Mouse (Mus musculus) hindbrain, embryonic 13.5 days (tissue): ENCODE measurements around the gene Ephx1. TPM values are rescaled to one million over a fixed set of nuclear protein-coding genes. Genes with fewer than 3 reads are reported as not detected.
"Not testable (repeated sequence)": the region's sequence is repeated elsewhere in the genome, so short reads cannot be mapped to it uniquely, and the experiment has no call there.

ENCODE experiments used
- ATAC-seq: fragments of 200-750 bp; cut with Nextera tagmentation; 2 replicates; pipeline ENCODE4 v1.8.0; 2017; ENCODE audit warnings: moderate TSS enrichment; ENCODE audit not compliant: low FRiP score
- H3K27ac ChIP-seq: fragments of 300-500 bp; sonication (generic); 2 replicates; pipeline ENCODE4 v1.5.1; 2015; ENCODE audit warnings: inconsistent platforms, mild to moderate bottlenecking, moderate library complexity
- H3K27me3 ChIP-seq: fragments of 300-500 bp; sonication (generic); 2 replicates; pipeline ENCODE4 v1.6.1; 2015; ENCODE audit warnings: mild to moderate bottlenecking, inconsistent platforms
- H3K36me3 ChIP-seq: fragments of 300-500 bp; sonication (generic); 2 replicates; pipeline ENCODE4 v1.6.1; 2015; ENCODE audit warnings: mild to moderate bottlenecking, inconsistent platforms
- H3K4me1 ChIP-seq: fragments of 300-500 bp; sonication (generic); replicated peaks from 2 replicates; pipeline ENCODE4 v1.6.1; 2015; ENCODE audit warnings: inconsistent platforms
- H3K4me2 ChIP-seq: fragments of 300-500 bp; sonication (generic); 2 replicates; pipeline ENCODE4 v1.6.1; 2015; ENCODE audit warnings: inconsistent platforms, mild to moderate bottlenecking, moderate library complexity
- H3K4me3 ChIP-seq: fragments of 300-500 bp; sonication (generic); 2 replicates; pipeline ENCODE4 v1.5.1; 2015; ENCODE audit warnings: mild to moderate bottlenecking, inconsistent platforms
- H3K9ac ChIP-seq: fragments of 300-500 bp; sonication (generic); 2 replicates; pipeline ENCODE4 v1.6.1; 2015; ENCODE audit warnings: mild to moderate bottlenecking, inconsistent platforms
- H3K9me3 ChIP-seq: fragments of 300-500 bp; sonication (generic); 2 replicates; pipeline ENCODE4 v1.6.1; 2016; ENCODE audit warnings: inconsistent platforms
- WGBS: fragments of 180-500 bp; shearing (Covaris S2); methylation state at CpG from one replicate; pipeline ENCODE4 v1.1.7; 2015; 5-methylcytosine and 5-hydroxymethylcytosine counted together
- polyA plus RNA-seq: library from polyadenylated mRNA; unstranded; fragments of >200 nt; fragmentation: Nextera tagmentation; extraction: Ambion mirVana; gene quantifications from 2 replicates; pipeline ENCODE4 v1.2.1, GENCODE M21; 2015

Gene Ephx1
- polyA plus RNA-seq, 1 experiment from 2014 or later, result 4.8 TPM

GRCm38 (mm10) chr1:180987759-180988158, 32.9 kb downstream of the Ephx1 start:
- H3K4me2 ChIP-seq, result 0 out of 2 replicates have a peak overlapping the region, but pooled peaks have one; percentile 26
- no peak overlapping the region for H3K27ac ChIP-seq
- ATAC-seq, result 0 out of 2 replicates have a peak, but pooled peaks have one; percentile 59
- H3K4me3 ChIP-seq, result no peak overlapping the region
- no peaks in the 10 kb centered on the region for H3K36me3 ChIP-seq
- no peak overlapping the region for H3K9ac ChIP-seq
- 0 out of 2 replicates have a peak, but pooled peaks cover 2% of the 10 kb centered on the region for H3K4me1 ChIP-seq
- WGBS, result 2% methylated on average over 9 of the region's 9 CpGs
- no peaks in the 10 kb centered on the region for H3K9me3 ChIP-seq
- 0 out of 2 replicates have a peak, but pooled peaks cover 6% of the 10 kb centered on the region for H3K27me3 ChIP-seq

DNA sequence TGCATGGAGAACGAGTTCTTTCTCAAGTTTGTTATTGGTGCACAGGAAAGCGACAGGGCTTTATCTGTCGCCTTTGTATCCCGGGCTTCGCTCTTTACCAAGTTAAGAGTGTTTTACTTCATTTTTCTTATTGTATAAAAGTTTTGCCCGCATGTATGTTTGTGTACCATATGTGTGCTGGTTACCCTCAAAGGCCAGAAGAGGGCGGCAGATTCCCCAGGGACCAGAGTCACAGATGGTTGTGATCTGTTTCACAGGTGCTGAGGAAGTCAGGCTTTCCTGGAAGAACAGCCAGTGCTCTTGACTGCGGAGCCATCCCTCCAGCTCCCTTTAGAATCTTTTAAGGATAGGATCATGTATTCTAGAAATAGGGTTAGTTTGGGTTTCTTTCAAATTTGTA, 34.0 kb downstream of the Ephx1 start:
- H3K27ac ChIP-seq, result no peak overlapping the region
- 0 out of 2 replicates have a peak, but pooled peaks cover 2% of the 10 kb centered on the region for H3K4me1 ChIP-seq
- H3K9ac ChIP-seq, result no peak overlapping the region
- WGBS, result 91% methylated on average over 8 of the region's 8 CpGs
- no peak overlapping the region for H3K4me2 ChIP-seq
- H3K36me3 ChIP-seq, result no peaks in the 10 kb centered on the region
- no peaks in the 10 kb centered on the region for H3K9me3 ChIP-seq
- no peak for ATAC-seq
- H3K4me3 ChIP-seq, result no peak overlapping the region
- 0 out of 2 replicates have a peak, but pooled peaks cover 6% of the 10 kb centered on the region for H3K27me3 ChIP-seq

GRCm38 (mm10) chr1:180981298-180982046, 39.2 kb downstream of the Ephx1 start:
- H3K4me3 ChIP-seq, H3K36me3 ChIP-seq, ATAC-seq, H3K4me2 ChIP-seq, H3K27me3 ChIP-seq, H3K27ac ChIP-seq, H3K9ac ChIP-seq, H3K9me3 ChIP-seq, H3K4me1 ChIP-seq: not testable (repeated sequence)
- 80% methylated on average over 7 of the region's 7 CpGs for WGBS

DNA sequence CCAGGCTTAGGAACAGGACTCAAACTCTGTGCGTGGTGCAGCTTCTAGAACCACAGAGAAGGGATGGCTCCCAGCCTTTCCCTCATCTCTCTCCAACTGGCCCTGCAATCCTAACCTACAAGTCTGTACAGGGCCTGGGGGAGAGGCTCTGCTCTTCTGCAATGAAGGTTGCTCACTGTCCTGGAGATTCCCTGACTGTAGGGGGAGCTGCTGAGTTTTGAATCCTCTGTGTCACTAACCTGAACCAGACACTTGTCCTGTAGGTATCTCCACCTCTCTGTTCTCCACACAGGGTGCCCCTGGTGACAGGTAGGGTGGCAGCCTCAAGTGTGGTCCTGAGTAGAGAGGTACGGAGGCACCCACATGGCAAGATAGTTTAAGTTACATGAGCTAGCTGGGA, 40.2 kb downstream of the Ephx1 start:
- WGBS, result 65% methylated on average over 2 of the region's 2 CpGs
- Histone ChIP-seq H3K27me3 (no peaks in the 10 kb centered on the region), H3K9ac (no peak overlapping the region), H3K27ac (no peak overlapping the region), H3K4me1 (no peaks in the 10 kb centered on the region), H3K4me3 (no peak overlapping the region), H3K36me3 (no peaks in the 10 kb centered on the region), H3K9me3 (no peaks in the 10 kb centered on the region), H3K4me2 (no peak overlapping the region)
- ATAC-seq, result no peak

DNA sequence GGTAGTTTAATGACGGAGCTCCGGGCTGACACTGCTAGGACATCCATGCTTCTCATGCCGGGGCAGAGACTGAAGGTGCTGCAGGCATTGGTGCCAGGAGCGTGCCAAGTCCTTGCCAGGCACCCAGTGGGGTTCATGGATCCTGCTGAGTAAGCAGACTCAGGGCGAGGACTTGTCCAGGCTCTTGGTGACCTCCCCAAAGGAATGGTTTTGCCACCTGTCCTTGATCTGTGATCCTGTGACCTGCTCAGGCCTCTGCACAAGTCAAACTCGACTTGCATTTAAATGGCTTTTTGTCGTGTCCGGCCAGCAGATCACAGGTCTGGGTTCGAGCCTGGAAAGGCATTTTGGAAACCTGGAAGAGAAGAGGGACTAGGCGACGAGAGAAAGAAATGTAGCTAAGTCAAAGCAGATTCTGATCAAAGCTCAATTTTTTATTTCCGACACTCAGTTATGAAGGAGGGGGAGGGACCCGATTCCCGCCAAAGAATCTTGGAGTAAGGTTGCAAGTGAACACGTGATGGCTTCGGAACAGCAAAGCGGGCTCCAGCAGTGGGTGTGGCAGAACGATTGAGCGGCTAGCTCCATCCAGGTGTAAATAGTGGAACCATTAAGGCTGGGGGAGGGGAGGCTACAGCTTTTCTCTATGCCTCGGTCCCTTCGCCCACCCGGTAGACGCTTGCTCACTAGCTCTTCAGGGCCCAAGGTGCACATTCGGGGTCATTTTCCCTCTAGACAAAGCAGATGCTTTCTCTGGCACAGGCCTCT, 41.0 kb downstream of the Ephx1 start:
- no peak for ATAC-seq
- no peaks in the 10 kb centered on the region for H3K9me3 ChIP-seq
- H3K36me3 ChIP-seq, result no peaks in the 10 kb centered on the region
- H3K9ac ChIP-seq, result no peak overlapping the region
- H3K27ac ChIP-seq, result no peak overlapping the region
- no peak overlapping the region for H3K4me2 ChIP-seq
- H3K4me1 ChIP-seq, result no peaks in the 10 kb centered on the region
- WGBS, result 84% methylated on average over 24 of the region's 24 CpGs
- H3K4me3 ChIP-seq, result no peak overlapping the region
- H3K27me3 ChIP-seq, result no peaks in the 10 kb centered on the region

DNA sequence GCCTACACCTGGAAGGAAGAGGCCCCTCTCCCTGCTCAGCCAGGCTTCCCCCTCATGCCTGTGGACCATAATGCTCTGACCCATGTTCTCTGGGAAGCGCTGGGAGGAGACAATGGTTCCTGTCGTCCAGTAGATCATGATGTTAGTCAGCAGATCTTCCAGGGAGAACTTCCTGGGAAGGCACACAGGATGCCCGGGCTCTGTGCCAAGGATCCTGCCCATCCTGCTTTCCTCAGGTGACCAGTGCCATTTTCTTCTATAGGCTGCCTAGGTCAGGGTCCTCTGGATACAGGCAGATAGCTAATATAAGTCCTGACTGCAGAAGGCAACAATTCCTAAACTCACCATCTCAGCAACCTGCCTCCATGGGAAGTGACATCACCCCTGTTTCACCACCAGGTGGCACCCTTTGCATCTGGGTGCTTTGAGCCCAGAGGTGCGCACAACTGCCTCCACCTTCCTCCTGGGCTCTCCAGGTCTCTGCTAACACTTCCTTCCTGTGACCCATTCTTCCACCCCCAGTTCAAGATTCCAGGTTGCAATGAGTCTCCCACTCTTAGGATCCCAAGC, 44.5 kb downstream of the Ephx1 start:
- Histone ChIP-seq H3K27ac (no peak overlapping the region), H3K4me1 (no peaks in the 10 kb centered on the region), H3K4me2 (no peak overlapping the region), H3K9ac (no peak overlapping the region), H3K36me3 (no peaks in the 10 kb centered on the region), H3K9me3 (no peaks in the 10 kb centered on the region), H3K27me3 (no peaks in the 10 kb centered on the region), H3K4me3 (no peak overlapping the region)
- 71% methylated on average over 4 of the region's 4 CpGs for WGBS
- no peak for ATAC-seq

DNA sequence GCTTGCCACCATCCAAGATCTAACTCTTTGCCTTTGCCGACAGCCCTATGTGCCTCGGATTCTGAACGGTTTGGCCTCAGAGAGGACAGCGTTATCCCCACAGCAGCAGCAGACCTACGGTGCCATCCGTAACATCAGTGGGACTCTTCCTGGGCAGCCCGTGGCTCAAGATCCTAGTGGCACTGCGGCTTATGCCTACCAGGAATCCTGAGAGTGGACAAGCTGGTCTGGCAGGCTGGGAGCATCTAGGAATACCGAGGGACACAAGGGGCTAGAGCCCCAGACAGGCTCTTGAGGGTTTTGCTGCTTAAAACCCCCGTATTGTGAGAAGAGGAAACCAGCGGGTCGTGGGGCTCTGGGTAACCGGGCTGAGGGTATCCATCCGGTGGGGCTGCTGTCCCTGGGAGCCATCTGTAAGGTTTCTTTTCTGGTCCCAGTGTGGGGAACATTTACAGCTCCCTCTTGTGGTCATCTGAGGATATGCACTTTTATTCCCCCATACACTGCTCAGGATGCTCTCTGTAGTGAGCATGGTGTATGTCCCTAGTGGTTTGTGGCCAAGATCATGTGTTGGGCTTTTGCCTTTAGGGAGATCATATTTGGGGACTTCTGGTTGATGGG, 46.5 kb downstream of the Ephx1 start:
- H3K27ac ChIP-seq, result no peak overlapping the region
- H3K36me3 ChIP-seq, result no peaks in the 10 kb centered on the region
- no peaks in the 10 kb centered on the region for H3K4me1 ChIP-seq
- H3K4me2 ChIP-seq, result no peak overlapping the region
- H3K4me3 ChIP-seq, result no peak overlapping the region
- no peaks in the 10 kb centered on the region for H3K27me3 ChIP-seq
- ATAC-seq, result no peak
- H3K9me3 ChIP-seq, result no peaks in the 10 kb centered on the region
- H3K9ac ChIP-seq, result no peak overlapping the region
- 68% methylated on average over 14 of the region's 14 CpGs for WGBS

DNA sequence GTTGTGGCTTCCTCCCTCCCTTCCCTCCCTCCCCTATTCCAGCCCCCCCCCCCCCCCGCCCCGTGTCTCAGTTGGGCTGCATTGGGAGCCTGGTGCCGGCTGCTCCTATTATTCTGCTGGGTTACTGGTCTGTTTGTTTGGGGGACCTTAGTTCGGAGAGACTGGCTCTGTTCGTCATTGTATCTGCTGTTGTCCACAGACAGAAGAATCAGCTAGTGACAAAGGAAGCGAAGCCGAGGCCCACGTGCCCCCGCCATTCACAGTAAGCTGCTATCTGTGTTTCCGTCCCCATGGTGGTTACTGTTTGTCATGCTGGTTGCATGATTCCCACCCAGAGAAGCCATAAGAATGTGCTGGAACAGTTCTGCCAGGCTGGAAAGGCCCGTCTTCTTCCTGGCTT, 47.8 kb downstream of the Ephx1 start:
- Histone ChIP-seq H3K27ac (no peak overlapping the region), H3K27me3 (no peaks in the 10 kb centered on the region), H3K4me3 (no peak overlapping the region), H3K36me3 (no peaks in the 10 kb centered on the region), H3K9ac (no peak overlapping the region), H3K9me3 (no peaks in the 10 kb centered on the region), H3K4me2 (no peak overlapping the region), H3K4me1 (no peaks in the 10 kb centered on the region)
- 67% methylated on average over 10 of the region's 11 CpGs for WGBS
- no peak for ATAC-seq

DNA sequence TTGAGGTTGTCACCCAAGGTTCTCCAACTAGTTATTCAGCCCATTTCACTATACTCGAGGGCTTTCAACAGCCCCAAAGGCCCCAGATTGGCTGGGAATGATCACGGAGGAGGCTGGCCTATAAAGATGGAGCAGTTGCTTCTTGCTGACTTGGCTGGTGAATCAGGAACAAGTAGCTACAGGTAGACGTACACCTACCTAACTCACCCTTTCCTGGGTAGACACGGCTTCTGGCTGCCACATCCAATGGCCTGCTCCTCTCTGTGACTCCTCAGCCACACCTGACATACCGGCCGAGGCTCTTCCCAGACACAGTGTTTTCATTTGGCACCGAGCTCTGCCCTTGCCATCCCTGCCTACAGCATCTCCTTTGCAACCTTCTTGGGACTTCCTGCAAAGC, 53.4 kb downstream of the Ephx1 start:
- no peaks in the 10 kb centered on the region for H3K27me3 ChIP-seq
- H3K36me3 ChIP-seq, result no peaks in the 10 kb centered on the region
- no peak overlapping the region for H3K4me3 ChIP-seq
- H3K9me3 ChIP-seq, result no peaks in the 10 kb centered on the region
- H3K4me2 ChIP-seq, result no peak overlapping the region
- 91% methylated on average over 7 of the region's 7 CpGs for WGBS
- H3K27ac ChIP-seq, result no peak overlapping the region
- H3K4me1 ChIP-seq, result no peaks in the 10 kb centered on the region
- no peak for ATAC-seq
- no peak overlapping the region for H3K9ac ChIP-seq

DNA sequence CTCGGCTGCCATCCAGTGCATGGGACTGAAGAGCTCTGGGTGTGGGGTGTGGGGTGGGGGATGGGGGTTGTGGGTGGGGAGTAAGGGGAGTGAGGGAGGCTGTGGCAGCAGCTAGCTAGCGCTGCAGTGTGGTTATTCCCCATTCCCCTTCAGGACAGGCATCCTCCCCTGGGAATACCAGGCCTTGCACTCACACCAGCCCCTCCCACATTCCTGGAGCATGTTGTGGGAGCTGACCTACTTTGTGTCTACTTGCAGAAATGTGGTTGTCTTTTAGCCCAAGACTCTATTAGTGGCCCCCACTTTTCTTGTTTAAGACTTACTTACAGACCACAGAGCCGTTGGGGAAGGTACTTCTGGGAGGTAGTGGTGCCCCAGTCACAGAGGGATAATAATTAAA, 54.2 kb downstream of the Ephx1 start:
- Histone ChIP-seq H3K9ac (no peak overlapping the region), H3K27me3 (no peaks in the 10 kb centered on the region), H3K4me2 (no peak overlapping the region), H3K27ac (no peak overlapping the region), H3K9me3 (no peaks in the 10 kb centered on the region), H3K4me1 (no peaks in the 10 kb centered on the region), H3K36me3 (no peaks in the 10 kb centered on the region), H3K4me3 (no peak overlapping the region)
- 68% methylated on average over 3 of the region's 3 CpGs for WGBS
- no peak for ATAC-seq

- Histone ChIP-seq H3K4me2 (no peak overlapping the region), H3K27me3 (no peaks in the 10 kb centered on the region), H3K4me1 (no peaks in the 10 kb centered on the region), H3K27ac (no peak overlapping the region), H3K9ac (no peak overlapping the region), H3K9me3 (no peaks in the 10 kb centered on the region), H3K4me3 (no peak overlapping the region), H3K36me3 (no peaks in the 10 kb centered on the region)
- 90% methylated on average over 3 of the region's 3 CpGs for WGBS
- ATAC-seq, result no peak
These were observed 54.9 kb downstream of the Ephx1 start for GRCm38 (mm10) chr1:180965786-180966185.

DNA sequence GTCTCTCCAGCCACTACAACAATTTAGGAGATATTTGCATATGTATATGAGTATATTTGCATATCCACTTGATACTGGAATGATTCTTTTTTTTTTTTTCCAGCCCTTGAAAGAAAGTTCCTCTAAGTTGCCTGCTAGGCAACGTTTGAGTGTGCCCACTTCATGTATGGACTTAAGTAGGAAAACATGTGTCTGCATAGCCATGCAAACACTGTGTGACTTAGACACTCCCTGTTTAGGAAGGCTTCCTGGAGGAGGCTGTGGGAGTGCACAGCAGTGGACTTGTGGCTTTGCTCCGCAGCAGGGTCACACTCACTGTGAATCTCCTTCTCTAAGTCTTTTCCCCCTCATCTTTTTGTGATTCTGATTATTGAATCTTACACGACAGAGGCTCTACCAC, 61.9 kb downstream of the Ephx1 start:
- H3K27me3 ChIP-seq, result no peaks in the 10 kb centered on the region
- H3K4me1 ChIP-seq, result no peaks in the 10 kb centered on the region
- H3K4me3 ChIP-seq, result no peak overlapping the region
- H3K9me3 ChIP-seq, result no peaks in the 10 kb centered on the region
- no peaks in the 10 kb centered on the region for H3K36me3 ChIP-seq
- ATAC-seq, result no peak
- no peak overlapping the region for H3K9ac ChIP-seq
- whole genome bisulfite sequencing, result 56% methylated on average over 3 of the region's 3 CpGs
- H3K4me2 ChIP-seq, result no peak overlapping the region
- no peak overlapping the region for H3K27ac ChIP-seq
